Mouse (Mus musculus): ENCODE data around the gene Cul1.

DNA sequence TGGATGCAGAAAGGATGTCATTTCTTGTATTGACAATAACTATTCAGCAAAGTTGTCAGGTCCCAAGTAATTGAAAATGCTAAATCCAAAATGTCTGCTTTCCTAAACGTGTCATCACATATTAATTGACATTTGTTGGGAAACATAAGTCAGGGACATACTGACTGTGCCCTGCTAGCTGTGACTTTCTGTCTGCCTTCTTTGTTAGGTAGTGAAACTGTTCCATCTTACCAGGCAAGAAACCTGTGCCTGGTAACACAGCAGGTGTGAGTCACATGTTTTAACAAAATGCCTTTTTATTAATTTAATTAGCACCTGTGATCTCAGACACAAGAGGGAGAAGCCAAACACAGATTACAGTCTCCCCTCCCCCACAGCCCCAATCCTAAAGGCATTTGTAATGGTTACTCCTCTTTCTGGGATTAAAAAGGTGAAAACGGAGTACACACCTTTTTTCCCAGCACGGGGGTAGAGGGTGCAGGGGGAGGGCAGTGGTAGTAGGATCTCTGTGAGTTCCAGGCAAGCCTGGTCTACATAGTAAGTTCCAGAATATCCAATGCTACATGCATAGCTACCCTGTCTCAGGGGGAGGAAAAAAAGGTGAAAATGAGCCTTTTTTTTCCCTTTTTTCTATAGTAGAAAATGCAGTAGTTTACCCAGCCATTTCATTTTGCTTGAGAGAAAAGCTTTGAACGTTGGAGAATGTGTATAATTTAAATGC lies 40.2 kb upstream of the Cul1 start:
- TF ChIP-seq GATA1 (IDR thresholded peaks at IDR 0.05; ENCODE audit: borderline replicate concordance, low read length) (no peak), FLI1 (IDR thresholded peaks at IDR 0.05; ENCODE audit: low read length) (no peak)
